Mouse (Mus musculus) brown adipose tissue, adult 24 weeks (tissue): ENCODE data around the gene Ell. TPM values are rescaled to one million over a fixed set of nuclear protein-coding genes. Genes with fewer than 3 reads are reported as not detected.

Experiments used
- H3K27ac ChIP-seq: fragments of 200-500 bp; replicated peaks from 2 replicates; pipeline ENCODE4 v1.5.1; 2012; ENCODE audit warnings: low read depth, mild to moderate bottlenecking, low read length
- H3K4me1 ChIP-seq: fragments of 200-500 bp; 2 replicates; pipeline ENCODE4 v1.6.1; 2012; ENCODE audit warnings: low read length, mixed read lengths; ENCODE audit not compliant: control insufficient read depth, insufficient read depth, insufficient read length
- H3K4me3 ChIP-seq: fragments of 200-500 bp; 2 replicates; pipeline ENCODE4 v1.5.1; 2012; ENCODE audit warnings: low read depth, mild to moderate bottlenecking, low read length, moderate library complexity; ENCODE audit not compliant: insufficient read depth
- polyA plus RNA-seq: library from polyadenylated mRNA; stranded (reverse); fragments of >200 nt; gene quantifications from 2 replicates; pipeline ENCODE4 v1.2.4, GENCODE M21; 2012; ENCODE audit not compliant: missing spikeins, insufficient read depth, insufficient read length

Ell gene
- polyA plus RNA-seq, 1 experiment: 9.1 TPM

DNA sequence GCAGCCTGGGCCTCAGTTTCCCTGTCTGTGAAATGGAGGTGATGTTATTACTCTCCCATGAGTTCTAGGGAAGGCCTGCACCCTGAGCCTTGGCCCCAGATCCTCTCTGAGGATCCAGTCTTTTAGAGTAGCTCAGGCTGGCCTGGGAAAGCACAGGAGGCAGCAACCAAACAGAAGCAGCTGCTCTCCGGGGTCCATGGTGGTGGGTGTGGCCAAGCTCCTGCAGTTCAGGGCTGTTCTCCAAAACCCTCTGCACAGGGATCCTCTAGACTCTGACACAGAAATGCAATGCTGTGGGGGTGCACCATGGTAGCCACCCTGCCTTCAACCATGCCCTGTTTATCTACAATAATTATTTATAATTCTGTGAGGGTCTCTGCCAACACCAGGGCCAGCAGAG lies 74.5 kb downstream of the Ell start:
- Histone ChIP-seq H3K4me3 (no peak overlapping the region), H3K4me1 (peaks cover 3% of the 10 kb centered on the region; the same call in 1 of the 2 replicates), H3K27ac (no peak overlapping the region)

DNA sequence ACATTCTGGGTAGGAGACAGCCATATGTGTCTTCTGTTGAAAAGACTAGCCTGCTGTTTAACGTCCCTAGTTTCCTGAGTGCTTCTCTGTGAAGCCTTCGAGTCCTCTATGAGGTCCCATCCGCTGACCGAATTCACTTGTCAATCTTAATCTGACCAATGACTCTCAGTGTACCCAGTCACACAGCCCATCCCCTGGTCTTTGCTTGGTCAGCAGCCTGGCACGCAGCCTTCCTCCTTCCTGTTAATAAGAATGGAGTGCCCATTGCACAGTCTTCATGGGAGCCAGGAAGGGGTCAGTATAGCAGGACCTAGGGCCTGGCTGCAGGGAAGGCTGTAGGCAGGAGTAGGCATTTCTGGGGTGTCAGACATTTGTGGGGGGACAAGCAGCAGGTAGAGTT lies 75.2 kb downstream of the Ell start:
- no peaks in the 10 kb centered on the region; the same call in 1 of the 2 replicates for H3K4me1 ChIP-seq
- H3K27ac ChIP-seq: peak overlapping the region; percentile 43
- no peak overlapping the region for H3K4me3 ChIP-seq

DNA sequence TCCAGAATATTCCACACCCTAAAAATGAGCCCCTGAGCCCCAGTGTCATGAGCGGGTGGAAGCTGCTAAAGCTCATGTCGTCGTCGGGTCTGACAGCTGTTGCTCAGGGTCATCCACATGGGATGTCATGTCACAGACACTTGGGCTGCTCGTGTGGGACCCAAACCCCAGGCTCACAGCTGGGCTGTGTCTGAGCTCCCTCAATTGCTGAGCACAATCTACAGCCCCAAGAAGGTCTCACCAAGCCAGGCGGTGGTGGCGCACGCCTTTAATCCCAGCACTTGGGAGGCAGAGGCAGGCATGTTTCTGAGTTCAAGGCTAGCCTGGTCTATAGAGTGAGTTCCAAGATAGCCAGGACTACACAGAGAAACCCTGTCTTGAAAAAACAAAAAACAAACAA lies 76.0 kb downstream of the Ell start:
- H3K27ac ChIP-seq: peak overlapping the region; percentile 43; the same call in 1 of the 2 replicates
- H3K4me1 ChIP-seq: no peaks in the 10 kb centered on the region; the same call in 1 of the 2 replicates
- no peak overlapping the region for H3K4me3 ChIP-seq

DNA sequence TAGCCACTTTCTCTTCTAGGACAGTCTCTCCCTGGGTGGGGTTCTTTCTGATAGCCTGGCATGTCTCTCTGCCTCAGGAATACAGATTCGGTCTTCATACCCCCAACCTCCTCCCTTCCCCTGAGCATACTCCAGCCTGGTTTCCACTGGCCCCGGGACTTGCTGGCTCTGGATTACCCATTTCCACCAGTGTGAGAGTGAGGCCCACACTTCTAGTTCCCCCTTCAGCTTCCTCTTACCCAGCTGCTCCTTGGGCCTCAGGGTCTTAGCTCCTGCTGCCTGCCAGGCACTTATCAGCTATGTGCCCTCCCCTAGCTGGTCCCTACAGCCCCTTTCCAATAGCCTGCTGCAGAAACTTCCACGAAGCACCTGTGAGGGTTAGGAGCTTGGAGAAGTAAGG lies 76.6 kb downstream of the Ell start, which contains the start of gene Lrrc25:
Gene Lrrc25 (plus strand): TSS at position 262 of the 400 bp plus-strand sequence.
- H3K27ac ChIP-seq: peak within 1 kb of the TSS; percentile 86
- peak within 1 kb of the TSS; percentile 59 for H3K4me3 ChIP-seq
- H3K4me1 ChIP-seq: no peaks in the 10 kb centered on the region; the same call in 1 of the 2 replicates

DNA sequence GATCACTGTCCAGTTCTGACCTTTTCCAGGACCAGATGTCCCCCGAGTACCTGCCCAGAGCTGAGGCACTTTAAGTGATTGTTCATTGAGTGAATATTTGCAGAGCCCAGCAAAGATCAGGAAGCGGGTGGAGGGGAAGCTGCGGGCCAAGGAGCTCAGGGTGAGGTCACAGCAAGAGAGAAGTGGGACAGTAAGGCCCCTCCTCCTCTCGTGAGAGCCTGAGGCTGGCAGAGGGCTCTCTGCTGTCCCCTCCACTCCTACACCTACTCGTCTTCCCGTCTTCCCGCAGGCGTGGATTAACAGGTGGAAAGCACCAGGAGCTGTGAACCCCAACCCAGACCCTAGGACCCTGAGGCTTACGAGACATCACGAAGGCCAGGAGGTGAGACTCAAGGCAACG lies 77.4 kb downstream of the Ell start:
- Histone ChIP-seq H3K4me1 (no peaks in the 10 kb centered on the region), H3K27ac (peak overlapping the region; percentile 86), H3K4me3 (peak overlapping the region; percentile 59)

DNA sequence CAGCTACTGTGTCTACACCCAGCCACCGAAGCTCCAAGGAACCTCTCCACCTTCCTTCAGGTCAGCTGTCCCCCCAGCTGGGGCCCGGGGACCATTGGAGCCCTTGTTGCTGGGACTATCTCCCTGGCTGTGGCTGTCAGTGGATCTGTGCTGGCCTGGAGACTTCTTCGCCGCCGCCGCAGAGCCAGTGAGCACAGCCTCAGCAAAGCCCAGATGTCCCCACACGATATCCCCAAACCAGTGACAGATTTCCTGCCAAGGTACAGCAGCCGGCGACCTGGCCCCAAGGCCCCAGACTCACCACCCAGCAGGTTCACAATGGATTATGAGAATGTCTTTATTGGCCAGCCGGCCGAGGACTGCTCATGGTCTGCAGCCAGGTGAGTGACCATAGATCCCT lies 78.7 kb downstream of the Ell start:
- Histone ChIP-seq H3K4me1 (no peaks in the 10 kb centered on the region), H3K27ac (peak overlapping the region; percentile 86), H3K4me3 (peak overlapping the region; percentile 59)

DNA sequence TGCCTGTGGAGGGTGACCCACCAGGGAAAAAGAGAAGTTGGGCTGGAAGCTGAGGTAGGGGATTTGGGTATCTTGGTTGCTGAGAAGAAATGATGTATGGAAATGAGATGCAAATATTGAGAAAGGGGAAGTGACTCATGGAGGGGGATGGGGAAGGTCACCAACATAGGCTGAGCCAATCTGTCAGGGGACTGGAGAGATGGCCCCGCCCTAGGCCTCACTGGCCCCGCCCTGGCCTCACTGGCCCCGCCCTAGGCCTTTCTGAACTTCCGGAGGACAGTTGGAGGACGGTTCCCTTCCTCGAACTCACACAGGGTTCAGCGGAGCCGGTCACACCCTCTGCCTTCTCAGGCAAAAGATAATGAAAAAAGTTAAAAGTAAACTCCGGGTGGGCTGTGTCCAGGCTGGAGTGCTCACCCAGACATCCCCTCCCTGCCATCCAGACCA lies 79.7 kb downstream of the Ell start:
- Histone ChIP-seq H3K27ac (no peak overlapping the region), H3K4me1 (no peaks in the 10 kb centered on the region), H3K4me3 (no peak overlapping the region; the same call in 1 of the 2 replicates)

DNA sequence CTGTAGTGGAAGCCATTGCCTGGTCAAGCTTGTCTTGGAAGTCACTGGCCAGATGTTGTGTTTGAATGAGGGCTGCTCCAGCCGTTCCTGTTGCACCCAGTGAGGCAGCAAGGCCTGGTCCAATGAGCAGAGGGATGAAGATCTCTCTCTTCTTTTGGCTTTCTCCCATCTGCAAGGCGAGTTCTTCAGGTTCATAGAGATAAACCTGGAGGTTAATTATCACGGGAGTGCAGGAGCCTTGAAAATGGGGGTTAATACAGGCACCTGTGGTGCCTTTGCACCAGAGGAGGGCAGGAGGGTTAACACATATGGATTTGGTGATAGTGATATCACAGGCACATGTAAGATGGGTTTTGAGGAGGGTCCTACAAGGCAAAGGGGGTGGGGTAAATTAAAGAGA lies 83.0 kb downstream of the Ell start:
- Histone ChIP-seq H3K4me3 (no peak overlapping the region), H3K27ac (no peak overlapping the region), H3K4me1 (no peaks in the 10 kb centered on the region)

DNA sequence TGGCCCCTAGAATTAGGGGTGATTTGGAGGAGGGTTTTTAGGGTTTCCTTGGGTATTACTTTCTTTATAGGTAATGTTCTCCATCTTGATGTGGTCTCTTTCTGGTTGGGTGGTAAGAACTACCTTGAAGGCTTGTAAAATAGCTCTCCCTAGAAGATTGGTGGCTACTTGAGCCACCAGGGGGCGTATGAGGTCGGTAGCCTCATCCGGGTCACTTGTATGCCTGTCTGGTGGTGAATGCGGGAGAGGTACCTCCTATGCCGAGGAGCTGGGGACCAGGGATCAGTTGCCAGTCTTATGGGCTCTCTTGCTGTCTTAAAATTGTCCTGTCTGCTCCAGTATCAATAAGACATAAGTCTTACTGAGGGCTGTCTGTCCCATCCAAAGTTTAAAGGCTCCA lies 85.8 kb downstream of the Ell start:
- H3K4me3 ChIP-seq: no peak overlapping the region
- no peak overlapping the region for H3K27ac ChIP-seq
- H3K4me1 ChIP-seq: no peaks in the 10 kb centered on the region

DNA sequence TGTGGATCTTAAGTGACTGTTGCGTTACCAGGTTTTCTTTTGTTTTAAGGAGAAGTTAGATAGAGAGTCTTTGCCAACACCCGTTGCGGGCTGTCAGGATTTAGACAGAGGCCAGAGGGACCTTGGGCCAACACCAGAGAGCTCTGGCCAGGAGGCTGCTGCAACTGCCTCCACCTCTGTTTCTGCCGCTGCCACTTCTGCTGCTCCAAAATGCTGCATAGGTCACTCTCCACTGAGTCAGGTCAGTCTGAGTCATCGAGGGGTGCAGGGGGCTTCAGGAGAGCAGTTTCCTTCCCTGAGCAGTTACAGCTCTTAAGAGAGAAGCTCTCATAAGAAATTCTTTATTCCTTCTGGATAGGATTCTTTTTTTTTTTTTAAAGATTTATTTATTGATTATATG lies 87.8 kb downstream of the Ell start:
- Histone ChIP-seq H3K4me1 (peaks cover 5% of the 10 kb centered on the region), H3K4me3 (no peak overlapping the region), H3K27ac (no peak overlapping the region)

DNA sequence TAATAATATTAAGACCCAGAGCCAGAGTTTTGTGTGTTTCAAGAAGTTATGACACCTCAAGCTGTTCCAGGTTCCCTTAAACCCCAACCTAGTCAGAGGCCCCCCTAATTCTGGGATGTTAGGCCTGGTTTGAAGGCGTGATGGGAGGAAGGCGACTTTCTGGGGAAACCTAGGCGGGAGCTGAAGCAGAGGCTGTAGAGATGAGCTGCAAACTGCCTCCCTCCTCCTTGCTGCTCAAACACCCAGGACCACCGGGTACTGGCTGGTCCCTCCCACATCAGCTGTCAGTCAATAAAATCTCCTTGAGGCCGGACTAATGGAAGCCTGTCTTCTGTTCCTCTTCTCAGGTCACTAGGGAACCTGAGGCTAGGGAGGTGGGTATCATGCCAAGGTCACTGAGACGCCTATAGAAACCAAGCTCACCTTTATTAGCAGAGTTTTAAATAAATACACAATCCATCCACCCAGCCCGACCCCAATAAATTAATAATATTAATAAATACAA lies 89.8 kb downstream of the Ell start:
- Histone ChIP-seq H3K4me3 (no peak overlapping the region), H3K27ac (no peak overlapping the region), H3K4me1 (peaks cover 8% of the 10 kb centered on the region)

DNA sequence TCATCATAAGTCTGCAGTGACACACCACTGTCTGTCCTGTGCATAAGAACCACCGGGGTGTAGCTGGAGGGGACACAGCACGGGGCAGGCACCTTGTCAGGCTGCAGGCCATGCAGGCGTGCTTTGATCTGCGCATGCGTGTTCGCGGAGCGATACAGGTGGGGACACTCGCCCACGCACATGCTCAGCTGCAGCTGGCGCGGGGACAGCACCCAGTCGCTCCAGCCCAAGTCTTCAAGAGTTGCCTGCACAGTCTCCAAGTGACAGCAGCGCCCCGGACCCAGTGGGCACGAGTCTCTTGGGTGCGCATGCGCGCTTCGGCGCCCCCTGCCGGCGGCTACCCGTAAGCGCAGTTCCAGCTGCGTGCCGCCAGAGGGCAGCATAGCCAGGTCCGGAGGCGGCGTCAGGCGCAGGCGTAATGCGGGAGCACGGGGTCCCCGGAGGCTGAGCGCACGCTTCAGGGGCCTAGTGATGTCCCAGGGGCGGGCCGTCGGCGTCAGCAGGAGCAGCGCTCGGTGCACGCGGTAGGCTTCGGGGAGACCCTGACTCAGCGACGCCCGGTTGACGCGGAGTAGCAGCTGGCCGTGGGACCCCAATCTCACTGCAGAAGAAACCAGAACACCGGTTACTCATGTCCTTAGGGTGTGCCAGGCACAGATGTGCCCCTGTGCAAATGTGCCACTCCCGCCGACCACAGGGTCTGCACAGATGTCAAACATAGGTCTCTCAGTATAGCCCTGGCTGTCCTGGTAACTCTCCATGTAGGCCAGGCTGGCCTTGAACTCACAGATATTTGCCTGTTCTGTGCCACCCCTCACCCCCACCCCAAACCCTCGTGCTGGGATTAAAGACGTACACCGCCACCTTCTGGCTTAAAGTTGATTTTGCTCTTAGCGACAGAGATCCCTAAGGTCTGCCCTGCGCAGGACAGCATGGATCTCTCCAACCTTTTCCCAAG lies 90.6 kb downstream of the Ell start:
- Histone ChIP-seq H3K4me3 (peak overlapping the region; percentile 65), H3K27ac (peak overlapping the region; percentile 84), H3K4me1 (peaks cover 15% of the 10 kb centered on the region)

DNA sequence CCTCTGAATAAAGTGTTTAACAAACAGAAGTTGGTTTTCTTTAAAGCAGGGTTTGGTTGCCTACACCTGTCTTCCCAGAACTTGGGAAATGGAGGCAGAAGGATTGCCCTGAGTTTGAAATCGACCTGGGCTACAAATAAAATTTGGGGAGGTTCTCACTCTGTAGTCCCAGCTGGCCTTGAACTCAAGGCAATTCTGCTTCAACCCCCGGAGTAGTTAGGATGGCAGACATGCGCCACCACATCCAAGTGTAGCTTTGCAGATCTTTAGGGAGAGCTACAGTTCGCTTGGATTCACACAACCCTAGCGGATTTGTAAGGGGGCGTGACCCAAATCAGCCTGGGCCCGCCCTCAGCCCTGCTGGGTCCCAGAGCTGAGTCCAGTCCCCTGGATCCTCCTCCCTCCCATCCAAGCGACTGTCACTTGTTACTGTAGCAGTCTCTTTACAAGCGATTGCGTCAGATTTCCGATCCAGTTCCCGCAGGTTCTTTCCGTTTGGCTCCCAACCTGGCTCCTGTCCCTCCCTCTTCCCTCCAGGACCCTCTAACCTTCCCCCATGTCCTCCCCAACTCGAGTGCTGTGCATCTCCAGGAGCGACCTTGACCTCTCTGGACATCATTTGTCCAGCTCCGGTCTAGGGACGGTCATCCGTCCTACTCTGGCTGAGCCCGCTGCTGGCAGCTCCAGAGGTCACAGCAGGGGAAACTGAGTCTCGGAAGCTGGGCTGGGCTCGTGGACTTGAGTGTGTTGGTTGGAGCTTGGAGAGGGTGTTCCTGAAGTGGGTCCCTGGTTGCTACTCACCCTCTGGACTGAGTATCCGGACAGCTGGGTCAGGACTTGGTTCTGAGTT lies 91.5 kb downstream of the Ell start:
- peak overlapping the region; percentile 84 for H3K27ac ChIP-seq
- H3K4me3 ChIP-seq: peak overlapping the region; percentile 65
- H3K4me1 ChIP-seq: peaks cover 24% of the 10 kb centered on the region

DNA sequence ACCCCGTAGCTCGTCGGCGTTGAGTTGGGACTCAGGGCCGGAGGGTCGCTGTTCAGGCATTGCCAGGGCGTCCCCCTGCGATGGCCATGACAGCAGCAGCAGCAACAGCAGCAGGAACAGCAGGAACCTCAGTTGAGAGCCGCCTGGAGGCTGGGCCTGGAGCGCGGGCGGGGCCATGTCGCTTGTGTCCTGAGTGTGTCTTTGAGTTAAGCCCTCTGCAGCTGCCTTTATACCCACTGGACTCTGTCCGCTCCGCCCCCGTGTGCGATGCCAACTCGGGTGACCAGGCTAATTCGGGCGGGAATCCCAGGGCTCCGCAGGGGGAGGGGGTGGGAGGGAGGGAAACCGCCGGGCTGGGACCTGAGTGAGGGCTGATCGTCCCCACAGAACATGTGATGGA lies 92.2 kb downstream of the Ell start:
- H3K4me3 ChIP-seq: peak overlapping the region; percentile 65

DNA sequence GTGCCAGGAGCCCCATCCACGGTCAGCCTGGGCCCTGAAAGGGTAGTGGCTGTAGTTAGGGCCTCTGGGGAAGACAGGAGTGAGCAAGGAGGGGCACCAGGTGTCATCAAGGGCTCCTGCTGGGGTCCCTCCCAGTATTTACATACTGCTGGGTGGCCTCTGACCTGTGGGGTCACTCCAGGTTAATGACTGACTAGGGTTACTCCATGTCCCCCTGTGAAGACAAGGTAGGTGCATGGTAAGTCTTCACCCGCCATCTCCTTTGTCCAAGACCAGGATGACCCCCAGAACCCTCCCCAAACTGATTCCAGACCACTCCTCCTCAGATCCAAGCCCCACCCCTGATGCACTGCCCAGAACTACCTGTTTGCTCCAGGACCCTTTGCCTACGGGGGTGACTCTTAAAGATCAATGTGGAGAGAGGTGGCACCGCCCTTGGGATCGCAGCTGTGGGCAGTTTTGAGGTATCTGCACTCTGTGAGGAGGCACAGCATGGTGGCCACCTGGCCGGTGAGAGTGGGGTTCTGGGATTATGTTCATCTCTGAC lies 93.2 kb downstream of the Ell start, which contains the start of gene Gdf15:
Gene Gdf15 (minus strand): TSS at position 111 of the 547 bp plus-strand sequence.
- H3K4me3 ChIP-seq: peak within 1 kb of the TSS; percentile 65
- peak within 1 kb of the TSS; percentile 84 for H3K27ac ChIP-seq
- peaks cover 24% of the 10 kb centered on the region for H3K4me1 ChIP-seq

More for the DNA sequence above, 92.2 kb downstream of the Ell start:
- H3K4me1 ChIP-seq: peaks cover 24% of the 10 kb centered on the region
- peak overlapping the region; percentile 84 for H3K27ac ChIP-seq
